Mouse (Mus musculus) limb, embryonic 14.5 days (tissue): ENCODE results near the gene Fat1. TPM values are rescaled to one million over a fixed set of nuclear protein-coding genes. Genes with fewer than 3 reads are reported as not detected.

Experiments used
- ATAC-seq: fragments of 200-750 bp; cut with Nextera tagmentation; 2 replicates; pipeline ENCODE4 v1.8.0; 2017; ENCODE audit warnings: low read depth, moderate number of reproducible peaks, moderate TSS enrichment; ENCODE audit not compliant: low FRiP score
- DNase-seq: peaks from one replicate; pipeline ENCODE4 v3.0.0-alpha.2; 2015; ENCODE audit warnings: low spot score
- H3K27ac ChIP-seq: fragments of 300-500 bp; sonication (generic); replicated peaks from 2 replicates; pipeline ENCODE4 v1.5.1; 2014; ENCODE audit warnings: low read depth, mild to moderate bottlenecking, low read length, moderate library complexity, mixed read lengths
- H3K27me3 ChIP-seq: fragments of 300-500 bp; sonication (generic); 2 replicates; pipeline ENCODE4 v1.6.1; 2014; ENCODE audit warnings: low read length, mixed read lengths; ENCODE audit not compliant: control insufficient read depth, insufficient read depth
- H3K36me3 ChIP-seq: fragments of 300-500 bp; sonication (generic); 2 replicates; pipeline ENCODE4 v1.6.1; 2014; ENCODE audit warnings: mild to moderate bottlenecking, low read length, moderate library complexity, mixed read lengths; ENCODE audit not compliant: control insufficient read depth, insufficient read depth
- H3K4me1 ChIP-seq: fragments of 300-500 bp; sonication (generic); 2 replicates; pipeline ENCODE4 v1.6.1; 2014; ENCODE audit warnings: antibody characterized with exemption, low read length, mixed read lengths; ENCODE audit not compliant: control insufficient read depth, insufficient read depth
- H3K4me2 ChIP-seq: fragments of 300-500 bp; sonication (generic); replicated peaks from 2 replicates; pipeline ENCODE4 v1.6.1; 2014; ENCODE audit warnings: low read depth, mild to moderate bottlenecking, low read length, moderate library complexity; ENCODE audit not compliant: severe bottlenecking
- H3K4me3 ChIP-seq: fragments of 300-500 bp; sonication (generic); replicated peaks from 2 replicates; pipeline ENCODE4 v1.5.1; 2014; ENCODE audit warnings: low read length
- H3K9ac ChIP-seq: fragments of 300-500 bp; sonication (generic); 2 replicates; pipeline ENCODE4 v1.6.1; 2014; ENCODE audit warnings: mild to moderate bottlenecking, low read depth, low read length, moderate library complexity; ENCODE audit not compliant: severe bottlenecking
- H3K9me3 ChIP-seq: fragments of 300-500 bp; sonication (generic); 2 replicates; pipeline ENCODE4 v1.6.1; 2016; ENCODE audit warnings: low read length; ENCODE audit not compliant: control insufficient read depth
- POLR2A ChIP-seq: fragments of 200-500 bp; IDR thresholded peaks from 2 replicates; pipeline ENCODE4 v1.8.0; 2012; ENCODE audit warnings: inconsistent platforms, mild to moderate bottlenecking, moderate library complexity, borderline replicate concordance; ENCODE audit not compliant: insufficient read depth, insufficient read length; ENCODE audit errors: extremely low read depth
- WGBS: fragments of 180-500 bp; shearing (Covaris S2); extraction: QIAGEN DNeasy Blood & Tissue Kit; methylation state at CpG from one replicate; pipeline ENCODE4 v1.1.7; 2014; 5-methylcytosine and 5-hydroxymethylcytosine counted together
- polyA plus RNA-seq, 2 experiments: library from polyadenylated mRNA; depleted of rRNA in 1 of 2; stranded (reverse) in 1 of 2; unstranded in 1 of 2; fragments of >200 nt; fragmentation: Nextera tagmentation in 1 of 2; extraction: Ambion mirVana in 1 of 2; gene quantifications; 2 replicates each; pipeline versions ENCODE4 v1.2.1 to v1.2.3; 2012 to 2014

Fat1 gene
- polyA plus RNA-seq, 2 experiments = 56.6 to 81.1 TPM

- H3K27ac ChIP-seq = no peak overlapping the region
- no peak overlapping the region for H3K4me3 ChIP-seq
- H3K36me3 ChIP-seq = no peaks in the 10 kb centered on the region
- H3K9me3 ChIP-seq = no peaks in the 10 kb centered on the region
- TF ChIP-seq POLR2A = no peak
- no peaks in the 10 kb centered on the region for H3K27me3 ChIP-seq
- ATAC-seq = no peak
- WGBS = 55% methylated on average over 3 of the region's 3 CpGs
- H3K9ac ChIP-seq = no peak overlapping the region
- DNase-seq = no peak
- no peak overlapping the region for H3K4me2 ChIP-seq
- H3K4me1 ChIP-seq = no peaks in the 10 kb centered on the region
These were observed 158.4 kb downstream of the Fat1 start for GRCm38 (mm10) chr8:45093599-45093998.

Other genes with a start within 250 kb of the Fat1 start
- 0.26 and 0.36 TPM in 2 replicates for gene Mtnr1a, start 133.7 kb downstream of the Fat1 start, polyA plus RNA-seq (2012; rRNA removed)
- gene Mtnr1a, start 133.7 kb downstream of the Fat1 start, polyA plus RNA-seq (2014; fragmentation: Nextera tagmentation; extraction: Ambion mirVana) = 0.12 TPM in 1 of 2 replicates, not detected in the other